Mouse (Mus musculus): ENCODE data around the gene Nppc.

Nppc gene

DNA sequence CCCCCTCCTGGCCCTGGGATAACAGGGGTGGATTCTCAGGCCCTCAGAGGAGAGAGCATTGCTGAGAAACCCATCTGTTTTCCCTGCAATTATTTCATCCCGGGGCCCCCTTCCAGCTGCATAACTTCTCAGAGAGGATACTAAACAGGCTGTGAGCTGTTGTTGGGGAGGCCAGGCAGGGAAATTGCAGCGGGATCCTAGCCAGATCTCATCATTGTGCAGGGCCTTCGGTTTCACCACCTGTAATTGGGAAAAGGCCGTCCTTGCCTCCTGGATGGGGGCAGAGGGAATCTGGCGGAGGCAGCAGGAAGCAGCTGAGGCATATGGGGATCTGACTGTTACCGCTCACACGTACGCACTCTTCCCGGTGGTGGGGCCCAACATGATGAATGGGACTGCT lies 4.0 kb upstream of the Nppc start:
- in situ Hi-C loops (cut with MboI; ENCODE audit: low pct_unique_long_range_greater_than_20kb in 1 of 2, low sequenced_read_pairs in 2 of 2, unreplicated experiment in 1 of 2): no loop called here

DNA sequence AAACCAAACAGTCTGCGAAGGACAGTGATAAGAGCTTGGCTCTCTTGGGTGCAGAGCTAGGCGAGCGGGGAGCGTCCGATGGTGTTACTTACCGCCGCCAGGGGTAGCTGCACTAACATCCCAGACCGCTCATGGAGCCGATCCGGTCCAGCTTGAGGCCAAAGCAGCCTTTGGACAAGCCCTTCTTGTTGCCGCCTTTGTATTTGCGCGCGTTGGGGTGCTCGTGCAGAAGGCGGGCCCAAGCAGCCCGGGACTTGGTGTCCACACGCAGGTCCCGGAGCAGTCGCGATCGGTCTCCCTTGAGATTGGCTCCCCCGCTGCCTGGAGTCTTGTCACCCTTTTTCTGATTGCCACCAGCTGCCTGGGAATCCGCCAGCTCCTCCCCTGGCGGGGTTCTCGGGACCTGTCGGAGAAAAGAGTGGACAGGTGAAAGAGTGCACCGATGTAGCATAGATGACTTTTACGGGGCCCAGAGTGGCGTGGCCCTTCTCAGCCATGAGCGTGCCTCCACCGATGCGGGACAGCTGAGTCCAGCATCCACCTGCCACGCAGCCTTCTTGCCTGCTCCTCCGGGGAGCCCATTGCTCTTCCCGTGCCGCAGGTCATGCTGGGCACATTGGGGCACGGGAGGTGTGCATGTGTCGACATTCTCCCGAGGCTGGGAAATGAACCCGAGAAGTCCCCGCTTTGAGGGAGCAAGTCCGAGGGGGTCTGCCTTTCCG lies 658 bp downstream of the Nppc start:
- in situ Hi-C loops (cut with MboI; ENCODE audit: low pct_unique_long_range_greater_than_20kb in 1 of 2, low sequenced_read_pairs in 2 of 2, unreplicated experiment in 1 of 2): no loop called here

DNA sequence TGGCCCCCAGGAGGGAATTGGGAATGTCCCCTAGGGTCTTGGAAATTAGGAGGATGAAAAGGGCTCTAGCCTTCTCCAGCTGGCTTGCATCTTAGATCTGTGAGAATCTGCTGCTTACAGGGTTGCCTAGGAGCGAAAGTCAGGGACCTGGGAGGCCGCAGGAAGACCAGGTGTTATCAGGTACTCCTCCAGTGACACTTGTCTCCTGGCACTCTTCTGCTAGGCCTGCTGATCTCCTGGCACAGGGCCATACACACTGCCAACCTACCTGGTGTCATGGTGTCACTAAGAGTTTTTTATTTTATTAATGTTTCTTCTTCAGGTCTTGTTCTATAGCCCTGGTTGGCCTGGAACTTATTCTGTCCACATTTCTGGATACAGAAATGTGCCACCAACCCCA lies 5.3 kb downstream of the Nppc start:
- in situ Hi-C loops (cut with MboI; ENCODE audit: low pct_unique_long_range_greater_than_20kb in 1 of 2, low sequenced_read_pairs in 2 of 2, unreplicated experiment in 1 of 2): no loop called here

DNA sequence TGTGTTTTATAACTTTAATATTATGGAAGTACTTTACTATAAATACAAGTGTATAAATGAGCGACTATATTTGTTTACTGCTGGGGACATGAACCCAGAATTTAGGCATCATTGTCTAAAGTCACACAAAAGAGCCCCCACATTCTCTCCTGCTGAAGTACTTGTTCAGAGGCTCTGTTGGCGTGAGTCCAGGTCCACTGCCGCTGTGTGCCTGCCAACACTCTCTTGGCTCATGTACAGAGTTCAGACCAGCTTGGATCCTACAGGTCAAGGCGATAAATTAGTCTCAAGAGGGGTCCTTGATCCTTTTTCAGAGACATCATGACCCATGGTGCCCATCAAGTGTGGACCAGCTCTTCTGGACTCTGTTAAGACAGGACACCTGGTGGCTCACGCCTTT lies 13.3 kb downstream of the Nppc start:
- in situ Hi-C loops (cut with MboI; ENCODE audit: low pct_unique_long_range_greater_than_20kb in 1 of 2, low sequenced_read_pairs in 2 of 2, unreplicated experiment in 1 of 2): no loop called here

DNA sequence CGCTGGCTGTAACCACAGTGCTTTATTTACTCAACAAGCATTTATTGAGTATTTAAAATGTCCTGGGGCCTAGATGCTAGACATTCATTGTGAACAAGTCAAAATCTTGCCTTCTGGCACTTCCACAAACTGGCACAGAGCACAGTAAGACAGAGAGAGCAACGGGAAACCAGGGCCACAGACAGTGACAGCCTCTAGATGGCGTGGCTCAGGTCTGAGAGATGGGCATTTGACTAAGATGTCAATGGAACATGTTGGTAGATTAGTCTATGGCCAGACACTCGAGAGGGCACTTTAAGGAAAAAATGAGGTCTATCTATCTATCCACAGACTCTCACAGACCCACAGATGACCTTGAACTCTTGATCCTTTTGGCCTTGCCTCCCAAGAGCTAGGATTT lies 17.7 kb downstream of the Nppc start:
- in situ Hi-C loops (cut with MboI; ENCODE audit: low pct_unique_long_range_greater_than_20kb in 1 of 2, low sequenced_read_pairs in 2 of 2, unreplicated experiment in 1 of 2): no loop called here

DNA sequence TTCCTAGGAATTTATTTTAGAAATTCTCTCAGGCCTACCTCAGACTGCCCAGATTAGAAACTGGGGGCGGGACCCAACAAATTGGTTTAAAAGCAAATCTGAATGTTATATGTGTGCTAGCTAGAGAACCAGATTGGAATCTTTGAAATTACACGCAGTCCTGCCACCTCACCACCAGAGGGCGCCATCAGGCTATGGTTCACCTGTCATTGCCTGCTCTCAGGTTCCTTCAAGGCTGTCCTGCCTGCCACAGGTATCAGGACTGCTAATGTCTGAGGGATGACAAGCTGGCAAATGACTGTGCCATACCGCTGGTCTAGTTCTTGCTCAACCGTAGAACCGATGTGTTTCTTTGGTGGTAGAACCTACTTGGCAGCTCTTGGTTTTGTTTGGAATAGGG lies 20.1 kb downstream of the Nppc start:
- in situ Hi-C loops (cut with MboI; ENCODE audit: low pct_unique_long_range_greater_than_20kb in 1 of 2, low sequenced_read_pairs in 2 of 2, unreplicated experiment in 1 of 2): no loop called here

DNA sequence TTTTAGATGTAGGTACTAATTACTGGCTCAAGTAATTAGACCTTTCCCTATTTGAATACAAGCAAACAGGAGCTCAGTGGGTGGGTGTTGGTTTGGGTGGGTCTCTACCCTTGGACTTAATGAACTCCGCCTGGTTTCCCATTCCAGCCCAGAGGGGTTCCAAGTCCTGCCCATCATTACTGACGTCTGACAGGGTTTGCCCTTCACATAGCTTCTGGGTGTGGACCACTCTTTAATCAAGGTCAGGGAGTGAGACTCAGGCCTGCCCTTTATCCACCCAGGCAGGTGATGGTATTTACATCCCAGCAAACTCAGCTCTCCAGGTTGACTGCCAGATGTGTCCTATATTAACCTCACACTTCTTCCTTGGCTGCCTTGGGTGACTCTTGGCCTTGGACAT lies 22.9 kb downstream of the Nppc start:
- in situ Hi-C loops (cut with MboI; ENCODE audit: low pct_unique_long_range_greater_than_20kb in 1 of 2, low sequenced_read_pairs in 2 of 2, unreplicated experiment in 1 of 2): no loop called here

DNA sequence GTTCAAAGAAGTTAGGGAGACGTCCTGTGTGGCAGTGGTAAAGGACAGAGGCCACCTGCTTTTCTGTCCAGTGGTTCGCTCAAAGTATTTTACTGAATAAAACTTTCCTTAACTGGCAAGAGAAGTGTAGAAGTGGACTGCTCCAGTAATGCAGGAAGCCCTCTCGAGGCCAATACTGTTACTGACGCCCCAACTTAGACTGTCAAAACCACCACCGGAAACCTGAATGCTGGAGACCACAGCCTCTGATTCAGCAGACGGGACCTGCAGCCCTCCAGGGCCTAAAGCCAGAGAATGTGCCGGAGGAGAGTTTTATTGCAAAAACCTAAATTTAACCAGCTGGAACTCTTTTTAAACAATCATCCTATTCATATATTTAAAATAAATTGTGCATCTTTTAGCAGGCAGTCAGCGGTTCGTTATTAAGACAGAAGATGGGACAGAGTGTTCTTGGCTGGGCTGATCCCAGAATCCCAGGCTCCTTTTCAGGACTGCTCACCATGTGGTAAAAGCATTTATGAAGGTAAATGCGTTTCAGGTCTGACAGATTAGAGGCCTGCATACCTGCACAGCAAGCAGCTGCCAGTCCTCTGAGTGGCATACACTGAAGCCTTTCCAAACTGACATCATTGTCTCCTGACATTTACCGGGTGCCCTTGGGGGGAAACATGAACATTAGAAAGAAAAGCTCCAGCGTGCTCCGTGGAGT lies 27.1 kb downstream of the Nppc start:
- in situ Hi-C loops (cut with MboI; ENCODE audit: low pct_unique_long_range_greater_than_20kb in 1 of 2, low sequenced_read_pairs in 2 of 2, unreplicated experiment in 1 of 2): no loop called here

DNA sequence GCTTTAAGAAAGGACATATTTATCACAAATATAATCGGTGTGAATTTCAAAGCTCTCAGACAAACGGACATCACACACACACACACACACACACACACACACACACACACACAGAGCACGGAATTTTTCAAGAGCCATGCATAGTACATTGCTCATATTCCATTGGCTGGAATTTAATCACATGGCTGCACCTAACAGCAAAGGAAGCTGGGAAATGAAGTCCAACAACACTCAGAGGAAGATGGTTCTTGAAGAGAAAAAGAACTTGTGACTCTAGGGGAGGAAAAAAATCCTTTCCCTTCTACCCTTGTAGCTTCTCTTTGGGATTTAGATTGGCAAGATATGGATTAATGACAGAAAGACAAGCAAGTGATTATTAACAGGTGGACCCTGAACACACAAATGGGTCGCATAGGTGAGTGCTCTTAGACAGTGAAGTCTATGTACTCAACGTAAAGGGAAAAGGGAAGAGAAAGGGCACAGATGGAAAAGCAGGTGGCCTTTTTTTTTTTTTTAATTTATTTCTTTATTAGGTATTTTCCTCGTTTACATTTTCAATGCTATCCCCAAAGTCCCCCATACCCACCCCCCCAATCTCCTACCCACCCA lies 35.5 kb downstream of the Nppc start:
- in situ Hi-C loops (cut with MboI; ENCODE audit: low pct_unique_long_range_greater_than_20kb in 1 of 2, low sequenced_read_pairs in 2 of 2, unreplicated experiment in 1 of 2): no loop called here

DNA sequence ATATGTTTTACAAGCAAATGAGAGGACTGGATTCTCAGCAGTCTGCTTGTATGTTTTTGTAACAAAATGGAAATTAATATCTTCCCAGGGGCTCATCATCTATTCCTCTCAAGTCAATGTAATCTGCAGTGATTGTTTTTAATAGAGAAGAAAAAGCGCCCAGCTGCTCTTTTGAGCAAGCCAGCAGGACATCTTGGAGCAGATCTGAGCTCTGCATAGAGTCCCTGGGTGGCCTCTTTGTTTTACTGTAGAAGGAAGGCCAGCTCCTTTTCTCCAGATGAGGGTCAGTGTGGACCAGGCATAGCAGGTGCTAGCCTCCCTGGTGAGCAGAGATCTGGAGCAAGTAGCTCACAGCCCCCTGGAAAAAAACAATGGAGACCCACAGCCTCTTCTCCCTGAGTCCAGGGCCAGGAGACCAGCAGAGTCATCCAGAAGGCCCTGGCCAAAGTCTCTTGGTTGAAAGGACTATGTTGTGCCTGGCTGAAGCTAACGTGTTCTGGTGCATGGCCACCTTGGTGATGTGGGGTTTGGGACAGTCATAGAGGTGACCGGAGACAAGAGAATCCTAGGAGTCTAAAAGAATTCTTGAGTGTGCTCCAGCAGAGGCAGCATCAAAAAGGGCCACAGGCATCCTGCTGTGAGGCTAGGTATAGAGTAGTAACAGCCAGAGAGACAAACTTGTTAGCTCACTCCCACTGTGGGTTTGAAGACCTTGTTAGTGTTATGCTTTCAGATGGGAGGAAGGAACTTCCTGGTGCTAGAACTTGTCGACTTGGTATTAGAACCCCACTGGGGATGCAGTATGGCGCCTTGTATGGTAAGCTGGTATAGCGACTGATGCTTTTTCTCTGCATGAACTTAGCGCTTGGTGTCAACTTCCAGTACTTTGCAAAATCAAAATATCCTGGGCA lies 36.3 kb downstream of the Nppc start:
- in situ Hi-C loops (cut with MboI; ENCODE audit: low pct_unique_long_range_greater_than_20kb in 1 of 2, low sequenced_read_pairs in 2 of 2, unreplicated experiment in 1 of 2): no loop called here

DNA sequence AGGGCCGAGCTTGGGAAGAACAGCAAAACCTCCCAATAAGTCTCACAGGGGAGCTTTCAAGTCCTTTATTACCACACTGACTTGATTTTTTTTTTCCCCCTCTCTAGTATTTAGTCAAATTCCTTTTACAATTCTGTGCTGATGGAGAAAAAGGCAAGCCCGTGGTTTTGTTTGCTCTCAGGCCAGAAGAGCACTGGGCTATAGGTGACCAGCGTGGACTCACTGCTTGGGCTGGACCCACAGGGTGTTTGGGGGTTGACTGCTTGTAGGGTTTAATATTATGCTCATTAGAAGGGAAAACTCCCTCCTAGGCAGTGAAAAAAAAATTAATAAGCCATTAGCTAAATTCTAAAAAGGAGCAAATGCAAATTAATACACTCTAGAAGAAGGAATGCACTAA lies 36.9 kb downstream of the Nppc start:
- in situ Hi-C loops (cut with MboI; ENCODE audit: low pct_unique_long_range_greater_than_20kb in 1 of 2, low sequenced_read_pairs in 2 of 2, unreplicated experiment in 1 of 2): no loop called here

DNA sequence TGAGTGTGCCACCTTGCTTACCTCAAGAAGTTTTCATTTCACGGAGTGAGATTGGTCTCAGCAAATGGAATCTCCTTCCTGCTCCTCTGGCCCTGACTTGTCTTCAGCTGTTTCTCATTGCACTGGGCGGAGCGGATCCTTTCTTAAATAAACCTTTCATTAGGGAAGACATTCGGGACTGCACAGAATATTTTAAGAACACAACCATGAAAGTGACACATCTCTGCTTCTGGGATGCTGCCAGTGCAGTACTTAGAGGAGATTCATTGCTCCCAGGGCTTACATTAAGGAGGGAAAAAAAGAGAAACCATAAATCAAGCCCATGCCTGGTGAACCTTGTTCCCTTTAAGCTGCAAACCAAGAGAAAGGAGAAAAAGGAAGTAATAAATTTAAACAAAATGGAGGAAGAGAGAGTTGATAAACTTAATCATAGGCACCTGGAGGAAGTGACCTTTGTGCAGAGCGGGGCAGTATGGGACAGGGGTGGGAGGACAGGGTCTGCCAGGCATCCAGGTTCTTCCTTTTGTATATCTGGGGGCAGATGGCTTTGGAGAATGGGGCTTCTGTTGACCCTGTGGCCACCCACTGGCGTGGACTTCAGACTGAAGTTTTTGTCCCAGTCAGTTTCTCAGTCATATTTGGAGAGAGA lies 37.5 kb downstream of the Nppc start:
- in situ Hi-C loops (cut with MboI; ENCODE audit: low pct_unique_long_range_greater_than_20kb in 1 of 2, low sequenced_read_pairs in 2 of 2, unreplicated experiment in 1 of 2): no loop called here

DNA sequence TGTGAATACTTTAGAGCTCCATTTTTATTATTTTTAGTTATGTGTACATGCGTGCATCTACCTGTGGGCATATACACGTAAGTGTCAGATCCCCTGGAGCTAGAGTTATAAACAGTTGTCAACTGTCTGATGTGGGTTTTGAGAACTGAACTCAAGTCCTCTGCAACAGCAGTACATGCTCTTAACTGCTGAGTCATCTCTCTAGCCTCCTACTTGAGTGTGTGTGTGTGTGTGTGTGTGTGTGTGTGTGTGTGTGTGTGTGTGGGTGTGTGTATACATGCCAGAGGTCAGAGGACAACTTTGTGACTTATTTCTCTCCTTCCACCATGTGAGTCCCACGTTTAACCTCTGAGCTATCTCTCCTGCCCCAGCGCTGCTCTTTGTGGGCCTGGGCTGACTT lies 39.8 kb downstream of the Nppc start:
- in situ Hi-C loops (cut with MboI; ENCODE audit: low pct_unique_long_range_greater_than_20kb in 1 of 2, low sequenced_read_pairs in 2 of 2, unreplicated experiment in 1 of 2): no loop called here

DNA sequence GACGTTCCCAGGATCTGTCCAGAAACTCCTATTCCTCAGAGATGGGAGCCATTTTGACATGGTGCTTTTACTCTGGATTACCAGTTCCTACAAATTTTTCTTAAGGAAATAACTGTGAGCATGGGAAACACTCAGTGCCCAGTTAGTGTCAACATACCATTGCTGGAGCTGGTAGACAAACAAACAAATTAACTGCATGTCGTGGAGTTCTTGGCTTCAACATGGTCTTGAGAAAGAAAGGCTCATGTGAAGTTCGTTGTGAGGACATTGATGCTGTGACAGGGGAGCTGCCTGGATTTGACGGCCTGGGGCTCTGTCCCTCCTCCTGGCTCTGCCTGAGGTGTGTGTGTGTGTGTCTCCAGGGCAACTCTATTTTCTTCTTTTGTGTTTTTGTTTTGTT lies 40.4 kb downstream of the Nppc start:
- in situ Hi-C loops (cut with MboI; ENCODE audit: low pct_unique_long_range_greater_than_20kb in 1 of 2, low sequenced_read_pairs in 2 of 2, unreplicated experiment in 1 of 2): no loop called here

DNA sequence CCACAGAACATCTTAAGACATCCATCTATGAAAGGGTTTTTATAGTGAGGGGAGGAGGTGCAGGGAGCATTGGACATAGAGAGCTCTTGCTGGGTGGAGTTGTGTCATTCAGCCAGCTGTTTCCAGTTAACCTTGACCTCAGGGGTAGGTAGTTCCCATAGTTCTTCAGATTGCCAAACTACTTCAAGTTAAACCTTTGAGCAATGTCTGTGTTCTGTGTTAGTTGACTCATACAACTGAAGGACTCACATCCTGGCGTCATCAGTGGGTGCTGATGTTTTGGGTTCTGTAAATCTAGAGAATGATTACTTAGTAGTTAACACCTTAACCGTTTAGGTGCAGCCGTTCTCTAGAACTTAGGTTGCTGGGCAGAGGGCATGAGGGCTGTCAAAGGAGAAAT lies 42.1 kb downstream of the Nppc start:
- in situ Hi-C loops (cut with MboI; ENCODE audit: low pct_unique_long_range_greater_than_20kb in 1 of 2, low sequenced_read_pairs in 2 of 2, unreplicated experiment in 1 of 2): no loop called here

DNA sequence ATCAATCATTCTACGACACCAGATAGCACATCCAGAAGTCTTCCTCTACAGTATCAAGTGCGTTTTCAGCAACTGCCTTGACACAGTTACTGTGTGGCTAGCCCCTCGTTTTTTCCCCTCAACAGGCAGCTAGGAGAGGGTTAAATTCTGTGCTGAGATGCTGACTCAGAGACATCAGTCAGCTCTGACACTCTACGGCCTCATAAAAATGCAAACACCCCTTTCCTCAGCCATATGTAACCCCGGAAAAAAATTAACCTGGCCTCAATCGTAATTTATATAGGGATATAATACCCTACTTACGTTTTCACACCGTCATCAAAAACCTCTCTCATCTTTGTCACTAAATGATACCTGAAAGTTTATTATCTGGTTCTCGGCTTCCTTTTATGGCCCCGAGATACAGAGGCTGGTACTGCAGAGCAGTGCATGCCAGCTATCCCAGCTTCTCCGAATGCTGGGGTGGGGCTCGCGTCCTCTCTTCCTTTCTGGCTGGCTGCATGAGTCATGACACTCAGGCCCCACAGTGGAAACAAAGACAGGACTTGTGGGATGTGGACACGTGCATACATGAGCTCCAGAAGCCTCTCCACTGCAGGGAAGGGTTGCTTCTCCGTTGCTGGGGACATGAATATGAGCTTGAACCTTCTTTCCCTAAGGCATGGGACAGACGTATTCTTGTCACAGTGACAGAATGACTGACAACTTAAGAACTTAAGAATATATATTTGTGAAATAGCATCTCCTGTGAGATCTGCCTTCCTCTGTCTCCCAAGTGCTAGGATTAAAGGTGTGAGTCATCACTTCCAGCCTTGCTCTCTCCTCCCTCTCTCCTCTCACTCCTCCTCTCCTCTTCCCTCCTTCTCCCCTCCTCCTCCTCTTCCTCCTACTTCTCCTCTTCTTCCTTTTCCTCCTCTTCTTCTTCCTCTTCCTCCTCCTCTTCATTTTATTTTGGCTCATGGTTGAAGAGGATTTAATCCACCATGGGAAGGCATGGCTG lies 47.1 kb downstream of the Nppc start:
- in situ Hi-C loops (cut with MboI; ENCODE audit: low pct_unique_long_range_greater_than_20kb in 1 of 2, low sequenced_read_pairs in 2 of 2, unreplicated experiment in 1 of 2): no loop called here

DNA sequence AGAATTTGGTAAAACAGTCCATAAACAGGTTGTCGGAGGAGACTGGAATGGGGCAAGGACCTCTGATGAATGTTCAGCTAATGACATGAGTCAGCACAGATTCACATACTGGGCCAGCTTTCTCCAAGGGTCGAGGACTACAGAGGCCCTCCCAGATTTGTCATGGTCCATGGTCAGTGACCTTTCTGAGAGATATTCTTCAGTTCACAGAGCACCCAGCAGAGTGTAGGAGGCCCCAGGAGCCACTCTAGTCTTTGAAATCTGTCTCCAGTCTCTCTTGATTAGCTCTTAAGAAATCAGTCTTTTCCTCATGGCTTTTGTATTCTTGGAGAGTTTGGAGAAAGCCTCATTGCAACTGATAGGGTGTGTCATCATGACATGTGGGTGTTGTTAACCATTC lies 48.1 kb downstream of the Nppc start:
- in situ Hi-C loops (cut with MboI; ENCODE audit: low pct_unique_long_range_greater_than_20kb in 1 of 2, low sequenced_read_pairs in 2 of 2, unreplicated experiment in 1 of 2): no loop called here
